Mouse (Mus musculus): ENCODE measurements at regions not wholly inside any gene's neighbourhood (a gene's known extent, or its start where the extent isn't known, plus 50 kb on each side); places are given as distances from the start of the nearest gene placed in this dataset.

GRCm38 (mm10) chr4:81216123-81216522 lies 226.5 kb downstream of the Mpdz start:
- TF ChIP-seq POLR2A (IDR thresholded peaks at IDR 0.05; ENCODE audit: low read depth, low read length) (no peak), CTCF (IDR thresholded peaks at IDR 0.05; ENCODE audit: borderline replicate concordance, insufficient read depth, low read length) (no peak)
